Mouse (Mus musculus) midbrain, embryonic 15.5 days (tissue): ENCODE results near the gene Jak1. TPM values are rescaled to one million over a fixed set of nuclear protein-coding genes. Genes with fewer than 3 reads are reported as not detected.

Experiments used
- ATAC-seq: fragments of 200-750 bp; cut with Nextera tagmentation; replicated peaks from 2 replicates; pipeline ENCODE4 v1.8.0; 2017; ENCODE audit warnings: moderate TSS enrichment
- H3K27ac ChIP-seq: fragments of 300-500 bp; sonication (generic); 2 replicates; pipeline ENCODE4 v1.5.1; 2015; ENCODE audit warnings: mild to moderate bottlenecking, inconsistent platforms
- H3K27me3 ChIP-seq: fragments of 300-500 bp; sonication (generic); replicated peaks from 2 replicates; pipeline ENCODE4 v1.6.1; 2015; ENCODE audit warnings: inconsistent platforms
- H3K36me3 ChIP-seq: fragments of 300-500 bp; sonication (generic); replicated peaks from 2 replicates; pipeline ENCODE4 v1.6.1; 2015; ENCODE audit warnings: inconsistent platforms
- H3K4me1 ChIP-seq: fragments of 300-500 bp; sonication (generic); 2 replicates; pipeline ENCODE4 v1.6.1; 2015; ENCODE audit warnings: inconsistent platforms
- H3K4me2 ChIP-seq: fragments of 300-500 bp; sonication (generic); 2 replicates; pipeline ENCODE4 v1.6.1; 2015; ENCODE audit warnings: inconsistent platforms, mild to moderate bottlenecking, moderate library complexity
- H3K4me3 ChIP-seq: fragments of 300-500 bp; sonication (generic); 2 replicates; pipeline ENCODE4 v1.5.1; 2015; ENCODE audit warnings: mild to moderate bottlenecking, inconsistent platforms
- H3K9ac ChIP-seq: fragments of 300-500 bp; sonication (generic); 2 replicates; pipeline ENCODE4 v1.6.1; 2015; ENCODE audit warnings: mild to moderate bottlenecking, inconsistent platforms
- H3K9me3 ChIP-seq: fragments of 300-500 bp; sonication (generic); 2 replicates; pipeline ENCODE4 v1.6.1; 2016; ENCODE audit warnings: inconsistent platforms
- WGBS: fragments of 180-500 bp; shearing (Covaris S2); methylation state at CpG from one replicate; pipeline ENCODE4 v1.1.7; 2015; ENCODE audit warnings: mixed read lengths; 5-methylcytosine and 5-hydroxymethylcytosine counted together
- polyA plus RNA-seq: library from polyadenylated mRNA; unstranded; fragments of >200 nt; fragmentation: Nextera tagmentation; extraction: Ambion mirVana; gene quantifications from 2 replicates; pipeline ENCODE4 v1.2.1, GENCODE M21; 2015

The Jak1 gene
- polyA plus RNA-seq, 1 experiment from 2014 or later = 73.0 TPM

DNA sequence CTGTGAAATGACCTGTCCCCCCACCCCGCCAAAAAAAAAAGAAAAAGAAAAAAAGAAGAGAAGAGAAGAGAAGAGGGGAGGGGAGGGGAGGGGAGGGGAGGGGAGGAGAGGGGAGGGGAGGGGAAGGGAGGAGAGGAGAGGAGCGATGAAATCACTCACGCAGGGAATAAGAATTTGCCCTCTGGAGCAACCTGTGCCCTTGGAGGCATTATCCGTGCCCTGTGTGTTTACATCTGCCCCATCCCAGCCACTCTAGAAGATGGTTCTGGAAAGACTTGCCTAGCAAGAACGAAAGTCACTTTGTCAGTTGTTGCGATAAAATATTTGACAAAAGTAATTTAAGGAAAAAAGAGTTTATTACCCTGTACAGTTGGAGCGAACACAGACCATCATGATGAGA is 441 bp upstream of the Jak1 start:
- H3K4me3 ChIP-seq = peak overlapping the region; percentile 98
- H3K9ac ChIP-seq = no peak overlapping the region
- 25% methylated on average over 7 of the region's 7 CpGs for whole genome bisulfite sequencing
- no peaks in the 10 kb centered on the region for H3K9me3 ChIP-seq
- ATAC-seq = no peak
- H3K4me2 ChIP-seq = peak overlapping the region; percentile 66
- no peaks in the 10 kb centered on the region for H3K36me3 ChIP-seq
- peaks cover 10% of the 10 kb centered on the region for H3K4me1 ChIP-seq
- H3K27me3 ChIP-seq = no peaks in the 10 kb centered on the region
- H3K27ac ChIP-seq = no peak overlapping the region

DNA sequence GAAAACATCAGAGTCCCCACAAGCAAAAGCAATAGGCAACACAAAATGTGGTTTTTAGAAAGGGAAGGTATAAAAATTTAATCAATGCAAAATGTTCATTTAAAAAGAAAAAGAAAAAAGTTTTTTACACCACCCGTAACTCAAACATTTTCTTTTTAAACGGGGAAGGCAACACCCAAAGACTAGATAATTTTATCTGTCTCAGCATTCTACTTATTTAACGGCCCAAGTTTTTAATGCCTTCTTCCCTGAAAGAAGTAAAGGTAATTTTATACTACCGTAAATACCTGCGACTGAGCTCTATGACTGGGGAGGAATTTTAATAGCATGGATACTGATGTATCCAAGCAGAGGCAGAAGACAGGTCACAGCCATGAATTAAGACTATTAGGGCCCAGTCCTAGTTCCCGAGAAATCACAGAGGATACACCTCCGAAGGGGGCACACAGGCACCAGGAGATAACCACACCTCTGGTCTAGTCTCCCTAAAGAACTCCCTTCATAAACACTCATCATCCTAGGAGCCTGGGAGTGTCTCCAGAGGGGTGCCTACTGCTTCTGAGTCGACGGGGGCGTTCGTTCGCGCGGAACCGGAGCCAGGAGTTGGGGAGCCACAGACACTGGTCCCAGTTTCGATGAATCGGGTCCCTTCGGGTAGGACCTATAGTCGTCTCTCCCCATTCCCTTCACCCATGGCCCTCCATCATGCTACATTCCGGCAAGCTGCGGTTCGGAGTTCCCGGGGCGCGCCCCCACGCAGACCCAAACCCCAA is 928 bp downstream of the Jak1 start:
- no peak; the same call in 1 of the 2 replicates for ATAC-seq
- Histone ChIP-seq H3K27ac (peak overlapping the region; percentile 79), H3K9me3 (no peaks in the 10 kb centered on the region), H3K27me3 (no peaks in the 10 kb centered on the region), H3K36me3 (no peaks in the 10 kb centered on the region), H3K4me1 (peaks cover 10% of the 10 kb centered on the region), H3K4me2 (peak overlapping the region; percentile 66), H3K9ac (peak overlapping the region; percentile 92), H3K4me3 (peak overlapping the region; percentile 98)
- 7% methylated on average over 26 of the region's 26 CpGs for WGBS

DNA sequence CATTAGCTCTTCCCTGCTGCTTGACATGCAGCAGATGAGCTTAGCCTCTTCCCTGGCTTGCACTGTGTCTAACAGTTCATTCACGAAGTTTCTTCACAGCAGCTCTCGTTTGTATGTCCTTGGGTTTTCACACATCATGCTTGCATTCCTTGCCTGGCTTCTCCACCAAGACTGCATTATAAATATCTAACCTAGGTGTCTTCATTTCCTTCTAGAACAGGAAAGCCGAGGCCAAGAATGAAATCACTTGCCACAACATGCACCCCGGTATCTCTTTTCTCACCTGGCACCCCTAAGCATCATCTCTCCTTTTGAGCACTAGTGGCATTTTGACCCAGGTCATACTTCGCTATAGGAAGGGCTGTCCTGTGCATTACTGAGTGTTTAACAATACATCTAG is 3.5 kb downstream of the Jak1 start:
- H3K4me2 ChIP-seq = no peak overlapping the region
- ATAC-seq = no peak
- no peaks in the 10 kb centered on the region for H3K27me3 ChIP-seq
- peaks cover 10% of the 10 kb centered on the region for H3K4me1 ChIP-seq
- H3K9me3 ChIP-seq = no peaks in the 10 kb centered on the region
- H3K4me3 ChIP-seq = no peak overlapping the region
- H3K36me3 ChIP-seq = no peaks in the 10 kb centered on the region
- H3K27ac ChIP-seq = no peak overlapping the region
- WGBS = 89% methylated on average over 5 of the region's 5 CpGs
- H3K9ac ChIP-seq = no peak overlapping the region

DNA sequence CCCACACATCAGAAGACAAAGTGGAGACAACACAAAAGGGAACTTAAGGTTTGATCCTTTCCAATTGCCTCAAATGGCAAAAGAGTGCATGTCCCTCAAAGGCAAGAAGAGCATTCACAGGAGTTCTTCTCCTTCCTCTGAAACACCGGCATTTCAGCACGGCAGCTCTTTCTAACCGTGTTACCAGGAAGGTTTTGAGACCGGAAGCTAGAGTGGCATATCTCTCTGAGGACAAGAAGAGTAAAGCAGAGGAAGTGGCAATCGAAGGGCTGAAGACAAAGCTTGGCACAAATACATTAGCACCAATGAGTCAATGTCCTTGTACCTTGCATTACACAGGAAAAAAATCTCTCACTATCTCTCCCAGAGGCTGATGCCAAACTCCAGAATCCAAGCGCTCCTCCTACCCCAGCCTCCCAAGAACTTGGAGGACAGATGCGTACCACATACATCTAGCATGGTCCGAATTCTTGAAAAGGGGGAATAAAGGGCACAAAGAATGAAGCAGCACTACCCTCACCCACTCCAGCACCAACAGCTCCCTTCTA is 4.3 kb downstream of the Jak1 start:
- ATAC-seq = no peak
- Histone ChIP-seq H3K4me1 (peaks cover 10% of the 10 kb centered on the region), H3K4me2 (no peak overlapping the region), H3K9me3 (no peaks in the 10 kb centered on the region), H3K36me3 (no peaks in the 10 kb centered on the region), H3K4me3 (no peak overlapping the region), H3K27me3 (no peaks in the 10 kb centered on the region), H3K27ac (no peak overlapping the region), H3K9ac (no peak overlapping the region)
- 86% methylated on average over 8 of the region's 8 CpGs for WGBS

DNA sequence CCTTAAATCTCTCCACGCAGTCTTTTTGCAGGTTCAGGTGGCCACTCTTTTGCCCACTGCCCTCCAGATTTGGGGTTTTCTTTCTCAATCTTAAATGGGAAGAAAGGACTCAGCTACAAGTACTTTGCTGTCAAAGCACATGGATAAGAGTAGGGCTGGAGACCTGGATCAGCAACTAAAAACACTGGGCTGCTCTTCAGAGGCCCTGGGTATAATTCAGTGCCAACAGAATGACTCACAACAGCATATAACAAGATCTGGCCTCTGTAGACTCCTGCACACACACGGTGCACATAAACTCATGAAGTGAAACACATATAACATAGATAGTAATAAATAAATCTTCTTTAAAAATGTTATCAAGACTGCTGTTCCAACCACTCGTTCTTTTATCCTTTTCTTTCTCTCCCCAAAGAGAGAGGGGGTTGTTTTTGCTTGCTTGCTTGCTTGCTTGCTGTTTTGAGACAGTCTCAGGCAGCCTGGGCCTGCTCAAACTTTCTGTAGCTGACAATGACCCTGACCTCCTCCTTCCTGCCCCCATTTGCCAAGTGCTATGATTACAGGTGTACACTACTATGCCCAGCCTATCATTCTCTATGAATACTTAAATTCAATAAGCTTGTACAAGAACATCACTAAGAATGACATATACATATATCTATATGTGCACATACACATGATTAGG is 8.4 kb downstream of the Jak1 start:
- Histone ChIP-seq H3K27ac (no peak overlapping the region), H3K4me2 (no peak overlapping the region), H3K9me3 (no peaks in the 10 kb centered on the region), H3K27me3 (no peaks in the 10 kb centered on the region), H3K4me3 (no peak overlapping the region), H3K4me1 (no peaks in the 10 kb centered on the region), H3K9ac (no peak overlapping the region), H3K36me3 (no peaks in the 10 kb centered on the region)
- no peak for ATAC-seq
- 86% methylated on average over 3 of the region's 3 CpGs for WGBS

DNA sequence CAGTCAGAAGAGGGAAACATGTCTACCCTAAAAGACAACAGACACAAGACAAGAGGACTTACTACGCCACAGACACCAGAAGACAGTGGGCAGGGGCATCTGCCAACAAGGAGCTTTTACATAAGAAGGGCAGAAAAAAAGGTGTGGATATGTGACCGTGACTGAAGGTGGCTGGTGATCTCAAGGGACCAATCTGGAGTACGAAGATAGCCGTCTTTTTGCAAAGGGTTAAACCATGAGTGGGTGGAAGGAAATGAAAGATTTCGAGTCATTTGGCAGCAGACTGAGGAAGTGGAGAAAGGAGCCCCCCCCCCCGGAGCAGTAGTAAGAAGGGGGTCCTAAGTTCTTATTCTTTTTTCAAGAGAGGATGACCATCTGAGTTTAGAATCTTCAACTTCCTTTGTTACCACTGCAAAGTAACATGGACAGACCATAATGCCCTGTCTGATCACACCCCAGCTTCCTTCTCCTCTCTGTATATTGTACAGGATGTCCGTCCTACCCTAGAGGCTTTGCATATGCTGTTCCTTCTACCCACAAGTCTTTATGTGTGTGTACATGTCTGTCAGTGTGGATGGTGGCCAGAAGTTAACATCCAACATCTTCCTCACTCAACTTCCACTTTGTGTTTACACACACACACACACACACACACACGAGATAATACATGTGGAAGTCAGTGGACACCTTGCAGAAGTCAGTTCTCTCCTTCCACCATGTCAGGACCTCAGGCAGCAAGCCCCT is 10.3 kb downstream of the Jak1 start:
- no peak overlapping the region for H3K27ac ChIP-seq
- no peak overlapping the region for H3K9ac ChIP-seq
- H3K4me2 ChIP-seq = no peak overlapping the region
- no peak for ATAC-seq
- H3K9me3 ChIP-seq = no peaks in the 10 kb centered on the region
- H3K27me3 ChIP-seq = no peaks in the 10 kb centered on the region
- H3K4me1 ChIP-seq = no peaks in the 10 kb centered on the region
- H3K4me3 ChIP-seq = no peak overlapping the region
- 82% methylated on average over 8 of the region's 8 CpGs for WGBS
- H3K36me3 ChIP-seq = no peaks in the 10 kb centered on the region

DNA sequence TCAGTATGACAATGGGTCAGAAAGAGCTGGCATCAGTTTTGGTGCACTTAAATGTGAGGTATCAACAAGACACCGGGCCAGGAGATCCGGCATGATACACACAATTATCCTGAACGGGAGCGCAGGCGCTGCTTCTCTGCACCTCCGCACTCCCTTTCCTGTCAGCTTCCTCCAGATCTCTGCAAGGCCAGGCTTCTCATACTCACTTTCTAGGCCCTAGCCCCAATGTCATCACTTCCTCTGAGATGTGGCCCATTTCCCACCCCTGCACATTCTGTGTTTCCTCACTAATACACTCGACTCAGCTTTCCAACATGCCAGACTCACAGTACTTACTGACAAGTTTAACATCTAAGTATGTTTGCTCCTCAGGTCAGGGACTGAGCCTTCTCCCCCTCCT is 11.1 kb downstream of the Jak1 start:
- ATAC-seq = no peak
- no peak overlapping the region for H3K27ac ChIP-seq
- H3K9ac ChIP-seq = no peak overlapping the region
- H3K4me1 ChIP-seq = no peaks in the 10 kb centered on the region
- H3K36me3 ChIP-seq = no peaks in the 10 kb centered on the region
- H3K4me2 ChIP-seq = no peak overlapping the region
- no peak overlapping the region for H3K4me3 ChIP-seq
- H3K27me3 ChIP-seq = no peaks in the 10 kb centered on the region
- 90% methylated on average over 7 of the region's 7 CpGs for WGBS
- no peaks in the 10 kb centered on the region for H3K9me3 ChIP-seq

DNA sequence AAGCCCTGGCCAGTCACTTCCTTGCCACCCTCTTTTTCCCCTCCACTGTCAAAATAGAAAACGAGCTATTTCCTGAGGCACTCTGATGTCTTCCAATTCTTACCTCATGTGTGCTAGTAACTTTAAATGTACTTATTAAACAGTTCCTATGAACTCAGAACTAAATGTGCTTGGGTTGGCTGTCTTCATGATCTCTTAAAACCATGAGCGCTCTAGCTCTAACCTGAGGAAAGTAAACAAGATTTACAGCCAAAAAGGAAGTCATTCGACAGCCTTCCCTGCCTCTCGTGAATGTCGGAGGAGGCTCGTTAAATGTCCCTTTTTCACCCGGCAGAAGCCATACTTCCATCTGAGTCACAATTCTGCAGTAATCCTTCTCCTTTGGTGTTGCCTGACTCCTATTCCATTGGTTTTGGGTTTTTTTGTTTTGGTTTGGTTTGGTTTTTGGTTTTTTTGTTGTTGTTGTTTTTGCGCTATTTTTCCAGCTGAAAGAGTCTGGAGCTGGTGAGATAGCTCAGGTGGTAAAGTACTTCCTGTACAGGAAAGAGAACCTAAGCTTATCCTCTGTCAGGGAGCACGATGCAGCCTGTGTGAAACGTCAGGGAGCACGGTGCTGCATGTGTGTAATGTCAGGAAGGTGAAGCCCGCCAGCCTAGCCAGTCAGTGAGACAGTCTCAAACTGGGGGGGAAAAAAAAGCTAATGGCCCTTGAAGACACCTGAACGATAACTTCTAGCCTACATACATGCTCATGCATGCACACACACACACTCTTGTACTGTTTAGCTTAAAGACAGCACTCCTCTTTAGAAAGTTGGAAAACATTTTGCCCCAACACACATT is 12.1 kb downstream of the Jak1 start:
- H3K4me1 ChIP-seq = no peaks in the 10 kb centered on the region
- no peak overlapping the region for H3K4me2 ChIP-seq
- no peak overlapping the region for H3K27ac ChIP-seq
- no peak overlapping the region for H3K4me3 ChIP-seq
- H3K27me3 ChIP-seq = no peaks in the 10 kb centered on the region
- H3K9me3 ChIP-seq = no peaks in the 10 kb centered on the region
- no peak overlapping the region for H3K9ac ChIP-seq
- no peaks in the 10 kb centered on the region for H3K36me3 ChIP-seq
- ATAC-seq = no peak
- WGBS = 83% methylated on average over 13 of the region's 13 CpGs

DNA sequence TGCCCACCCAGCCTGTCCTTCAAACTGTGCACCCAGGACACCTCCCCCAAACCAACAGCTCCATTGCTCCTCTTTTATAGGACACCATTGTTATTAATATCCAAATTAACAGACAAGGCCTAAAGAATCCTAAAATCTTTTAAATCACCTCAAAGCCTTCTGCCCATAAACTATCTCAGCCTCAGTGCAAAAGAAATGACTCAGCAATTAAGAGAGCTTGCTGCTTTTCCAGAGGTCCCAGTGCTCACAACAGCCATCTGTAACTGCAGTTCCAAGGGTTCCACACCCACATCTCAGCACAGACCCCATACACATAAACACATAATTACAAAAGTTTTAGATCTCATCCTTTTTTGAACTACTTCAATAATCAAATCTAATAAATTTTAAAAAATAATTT is 13.1 kb downstream of the Jak1 start:
- no peak for ATAC-seq
- Histone ChIP-seq H3K9me3 (no peaks in the 10 kb centered on the region), H3K36me3 (no peaks in the 10 kb centered on the region), H3K27me3 (no peaks in the 10 kb centered on the region), H3K9ac (no peak overlapping the region), H3K27ac (no peak overlapping the region), H3K4me2 (no peak overlapping the region), H3K4me3 (no peak overlapping the region), H3K4me1 (no peaks in the 10 kb centered on the region)

DNA sequence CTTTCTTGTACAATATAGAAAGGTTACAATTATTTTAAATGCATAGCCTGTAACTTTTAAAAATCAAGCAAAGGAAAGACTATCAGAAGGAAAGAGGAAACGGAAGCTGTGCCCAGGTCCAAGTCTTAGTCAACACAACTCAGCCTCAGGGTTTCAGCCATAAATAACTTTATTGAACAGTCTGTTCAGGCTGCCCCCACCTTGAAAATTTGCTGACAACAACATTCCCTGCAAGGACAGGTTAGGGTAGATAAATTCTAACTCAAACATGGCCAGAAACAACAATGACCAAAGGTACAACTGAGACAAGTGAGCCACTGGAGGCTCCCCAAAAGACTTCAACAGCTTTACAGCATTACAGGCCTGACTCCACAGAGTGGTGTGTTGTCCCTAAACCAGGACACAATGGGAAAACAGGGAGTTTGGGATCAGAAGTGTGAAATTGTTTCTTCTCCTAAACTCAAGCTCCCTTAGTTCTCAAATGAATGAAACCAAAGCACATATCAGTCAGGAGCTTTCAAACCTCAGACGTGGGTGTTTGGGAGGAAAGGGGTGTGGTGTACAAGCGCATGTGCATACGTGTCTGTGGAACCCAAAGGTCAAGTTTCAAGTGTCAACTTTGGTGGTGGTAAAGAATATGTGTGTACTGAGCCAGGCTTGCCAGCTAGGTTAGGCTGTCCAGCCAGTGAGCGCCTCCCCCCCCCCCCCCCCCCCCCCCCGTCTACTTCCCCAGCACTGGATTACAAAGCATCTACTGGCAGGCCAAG is 14.9 kb downstream of the Jak1 start:
- no peak for ATAC-seq
- Histone ChIP-seq H3K9ac (no peak overlapping the region), H3K9me3 (no peaks in the 10 kb centered on the region), H3K27me3 (no peaks in the 10 kb centered on the region), H3K4me2 (no peak overlapping the region), H3K4me1 (no peaks in the 10 kb centered on the region), H3K27ac (no peak overlapping the region), H3K4me3 (no peak overlapping the region), H3K36me3 (no peaks in the 10 kb centered on the region)
- 70% methylated on average over 5 of the region's 6 CpGs for WGBS

DNA sequence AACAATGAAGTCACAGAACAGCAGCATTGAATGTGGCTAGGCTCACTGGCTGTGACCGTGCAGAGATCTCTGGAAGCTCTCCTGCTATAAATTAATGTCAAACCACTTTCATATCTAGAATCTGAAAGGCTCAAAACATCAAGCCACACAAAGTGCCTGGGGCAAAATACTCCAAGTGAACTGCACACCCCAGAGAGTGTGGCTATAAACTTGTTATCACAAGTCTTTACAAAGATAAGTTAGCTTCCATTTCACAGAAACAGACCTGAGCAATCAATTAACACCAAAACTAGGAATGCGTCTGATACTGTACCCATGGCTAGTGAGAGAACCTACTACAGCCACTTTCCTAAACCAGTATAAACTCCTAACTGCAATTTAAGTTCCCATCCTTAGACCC is 17.7 kb downstream of the Jak1 start:
- ATAC-seq = no peak
- H3K9ac ChIP-seq = no peak overlapping the region
- no peaks in the 10 kb centered on the region for H3K27me3 ChIP-seq
- 82% methylated on average over 2 of the region's 2 CpGs for WGBS
- H3K4me2 ChIP-seq = no peak overlapping the region
- H3K9me3 ChIP-seq = no peaks in the 10 kb centered on the region
- no peak overlapping the region for H3K27ac ChIP-seq
- H3K4me1 ChIP-seq = no peaks in the 10 kb centered on the region
- no peaks in the 10 kb centered on the region for H3K36me3 ChIP-seq
- no peak overlapping the region for H3K4me3 ChIP-seq
